Mouse (Mus musculus) myocyte (in vitro differentiated cells): ENCODE measurements around the gene Gm45140. TPM values are rescaled to one million over a fixed set of nuclear protein-coding genes. Genes with fewer than 3 reads are reported as not detected.

ENCODE experiments used
- H3K27me3 ChIP-seq: one replicate; pipeline ENCODE4 v1.6.1; 2011; ENCODE audit not compliant: control insufficient read depth, insufficient read depth, insufficient read length
- H3K36me3 ChIP-seq: one replicate; pipeline ENCODE4 v1.6.1; 2011; ENCODE audit not compliant: control insufficient read depth, insufficient read depth
- H3K4me2 ChIP-seq: one replicate; pipeline ENCODE4 v1.6.1; 2011; ENCODE audit warnings: low read depth, control low read depth
- H3K4me3 ChIP-seq: one replicate; pipeline ENCODE4 v1.5.1; 2011; ENCODE audit warnings: mild to moderate bottlenecking, control low read depth, moderate library complexity
- H3K79me2 ChIP-seq: one replicate; pipeline ENCODE4 v1.6.1; 2011; ENCODE audit not compliant: control insufficient read depth, insufficient read depth
- H3ac ChIP-seq: one replicate; pipeline ENCODE4 v1.6.1; 2011; ENCODE audit not compliant: control insufficient read depth, insufficient read length
- CEBPB ChIP-seq: IDR thresholded peaks from 2 replicates; pipeline ENCODE4 v1.6.1; 2011; ENCODE audit warnings: mild to moderate bottlenecking, moderate library complexity; ENCODE audit not compliant: poor library complexity, insufficient read depth, severe bottlenecking
- E2F4 ChIP-seq: IDR thresholded peaks from one replicate; pipeline ENCODE4 v1.6.1; 2011; ENCODE audit warnings: mild to moderate bottlenecking, control low read depth, moderate library complexity; ENCODE audit not compliant: insufficient read depth
- MAX ChIP-seq: IDR thresholded peaks from one replicate; pipeline ENCODE4 v1.6.1; 2011; ENCODE audit warnings: low read depth, mild to moderate bottlenecking, control low read depth
- MYOD1 ChIP-seq, 3 experiments: IDR thresholded peaks; one replicate each; pipeline ENCODE4 v1.6.1; 2011; ENCODE audit warnings: control low read depth in 2 of 3, low read depth in 2 of 3, mild to moderate bottlenecking in 2 of 3, moderate library complexity in 1 of 3; ENCODE audit not compliant: insufficient read length in 2 of 3, control insufficient read depth in 1 of 3
- MYOG ChIP-seq, 3 experiments: IDR thresholded peaks; one replicate each; pipeline ENCODE4 v1.6.1; 2011; ENCODE audit warnings: control low read depth in 2 of 3, low read depth in 2 of 3, mild to moderate bottlenecking in 2 of 3; ENCODE audit not compliant: insufficient read length in 2 of 3, control insufficient read depth in 1 of 3, insufficient read depth in 1 of 3
- POLR2A ChIP-seq: IDR thresholded peaks from one replicate; pipeline ENCODE4 v1.6.1; 2011; ENCODE audit warnings: low read depth, mild to moderate bottlenecking, control low read depth, moderate library complexity; ENCODE audit not compliant: insufficient read length
- POLR2AphosphoS2 ChIP-seq: IDR thresholded peaks from one replicate; pipeline ENCODE4 v1.6.1; 2011; ENCODE audit warnings: low read depth, control low read depth; ENCODE audit not compliant: insufficient read length
- REST ChIP-seq: IDR thresholded peaks from one replicate; pipeline ENCODE4 v1.6.1; 2011; ENCODE audit warnings: mild to moderate bottlenecking, control low read depth, moderate library complexity; ENCODE audit not compliant: insufficient read depth, insufficient read length
- SRF ChIP-seq: IDR thresholded peaks from one replicate; pipeline ENCODE4 v1.6.1; 2011; ENCODE audit warnings: low read depth; ENCODE audit not compliant: control insufficient read depth, insufficient read length
- TCF12 ChIP-seq: IDR thresholded peaks from one replicate; pipeline ENCODE4 v1.6.1; 2011; ENCODE audit warnings: mild to moderate bottlenecking, control low read depth; ENCODE audit not compliant: poor library complexity, insufficient read depth, severe bottlenecking
- TCF3 ChIP-seq: IDR thresholded peaks from one replicate; pipeline ENCODE4 v1.6.1; 2011; ENCODE audit warnings: low read depth, control low read depth; ENCODE audit not compliant: insufficient read length
- USF1 ChIP-seq: IDR thresholded peaks from one replicate; pipeline ENCODE4 v1.6.1; 2011; ENCODE audit warnings: low read depth, mild to moderate bottlenecking, control low read depth, moderate library complexity
- polyA plus RNA-seq: library from polyadenylated mRNA; unstranded; fragments of >200 nt; fragmentation: generic; extraction: Trizol; gene quantifications from one replicate; pipeline ENCODE4 v1.2.1, GENCODE M21; 2012; ENCODE audit warnings: missing spikeins

Gene Gm45140
- polyA plus RNA-seq, 1 experiment: 2.6 TPM

- TF ChIP-seq REST (no peak), SRF (no peak), TCF3 (no peak), POLR2AphosphoS2 (no peak), E2F4 (no peak), TCF12 (no peak), CEBPB (no peak), USF1 (no peak), POLR2A (no peak), MYOD1 (IDR thresholded peaks at IDR 0.05; ENCODE audit: control insufficient read depth in 1 of 3, insufficient read length in 2 of 3, low read depth in 2 of 3) (no peak)
- H3K79me2 ChIP-seq: no peaks in the 10 kb centered on the region
These were observed 88.7 kb downstream of the Gm45140 start for GRCm38 (mm10) chr6:87746849-87747248.

GRCm38 (mm10) chr6:87746059-87746458, 89.5 kb downstream of the Gm45140 start:
- Histone ChIP-seq H3K27me3 (peaks cover 6% of the 10 kb centered on the region), H3K4me2 (peak overlapping the region; percentile 25), H3K79me2 (no peaks in the 10 kb centered on the region), H3ac (no peak overlapping the region), H3K4me3 (no peak overlapping the region), H3K36me3 (no peaks in the 10 kb centered on the region)
- TF ChIP-seq E2F4: no peak
- TF ChIP-seq USF1: no peak
- TF ChIP-seq MYOD1 (IDR thresholded peaks at IDR 0.05; ENCODE audit: control insufficient read depth in 1 of 3, insufficient read length in 2 of 3, low read depth in 2 of 3): no peak
- TF ChIP-seq MYOG (IDR thresholded peaks at IDR 0.05; ENCODE audit: control insufficient read depth in 1 of 3, insufficient read depth in 1 of 3, insufficient read length in 2 of 3, low read depth in 2 of 3): no peak
- TF ChIP-seq REST: no peak
- no peak for TF ChIP-seq CEBPB
- TF ChIP-seq TCF3: no peak
- TF ChIP-seq SRF: no peak
- no peak for TF ChIP-seq POLR2A
- no peak for TF ChIP-seq TCF12
- no peak for TF ChIP-seq MAX
- no peak for TF ChIP-seq POLR2AphosphoS2

More at GRCm38 (mm10) chr6:87746849-87747248, 88.7 kb downstream of the Gm45140 start:
- H3K4me2 ChIP-seq: peak overlapping the region; percentile 8
- no peak overlapping the region for H3ac ChIP-seq
- H3K27me3 ChIP-seq: peaks cover 6% of the 10 kb centered on the region
- H3K4me3 ChIP-seq: no peak overlapping the region
- no peaks in the 10 kb centered on the region for H3K36me3 ChIP-seq

- H3ac ChIP-seq: no peak overlapping the region
- no peaks in the 10 kb centered on the region for H3K79me2 ChIP-seq
- TF ChIP-seq TCF3 (no peak), E2F4 (no peak), USF1 (no peak), MYOG (IDR thresholded peaks at IDR 0.05; ENCODE audit: control insufficient read depth in 1 of 3, insufficient read depth in 1 of 3, insufficient read length in 2 of 3, low read depth in 2 of 3) (no peak), CEBPB (no peak), MYOD1 (IDR thresholded peaks at IDR 0.05; ENCODE audit: control insufficient read depth in 1 of 3, insufficient read length in 2 of 3, low read depth in 2 of 3) (no peak), POLR2AphosphoS2 (no peak), SRF (no peak)
- H3K4me2 ChIP-seq: peak overlapping the region; percentile 25
- H3K36me3 ChIP-seq: no peaks in the 10 kb centered on the region
- no peak overlapping the region for H3K4me3 ChIP-seq
- peaks cover under 1% of the 10 kb centered on the region for H3K27me3 ChIP-seq
These were observed 90.3 kb downstream of the Gm45140 start for GRCm38 (mm10) chr6:87745301-87745700.

GRCm38 (mm10) chr6:87744632-87745031, 91.0 kb downstream of the Gm45140 start:
- Histone ChIP-seq H3K79me2 (no peaks in the 10 kb centered on the region), H3K4me3 (no peak overlapping the region), H3K4me2 (no peak overlapping the region), H3ac (no peak overlapping the region), H3K27me3 (no peaks in the 10 kb centered on the region), H3K36me3 (no peaks in the 10 kb centered on the region)
- TF ChIP-seq TCF3 (no peak), USF1 (no peak), TCF12 (no peak), MYOG (IDR thresholded peaks at IDR 0.05; ENCODE audit: control insufficient read depth in 1 of 3, insufficient read depth in 1 of 3, insufficient read length in 2 of 3, low read depth in 2 of 3) (no peak), POLR2A (no peak), E2F4 (no peak), CEBPB (no peak), SRF (no peak), POLR2AphosphoS2 (no peak), MAX (no peak), MYOD1 (IDR thresholded peaks at IDR 0.05; ENCODE audit: control insufficient read depth in 1 of 3, insufficient read length in 2 of 3, low read depth in 2 of 3) (no peak)

GRCm38 (mm10) chr6:87743281-87743680, 92.3 kb downstream of the Gm45140 start:
- no peaks in the 10 kb centered on the region for H3K36me3 ChIP-seq
- TF ChIP-seq MYOD1 (IDR thresholded peaks at IDR 0.05; ENCODE audit: control insufficient read depth in 1 of 3, insufficient read length in 2 of 3, low read depth in 2 of 3) (no peak), MAX (no peak), E2F4 (no peak), TCF3 (no peak), REST (no peak), TCF12 (no peak), CEBPB (no peak), POLR2AphosphoS2 (no peak), USF1 (no peak), POLR2A (no peak), MYOG (IDR thresholded peaks at IDR 0.05; ENCODE audit: control insufficient read depth in 1 of 3, insufficient read depth in 1 of 3, insufficient read length in 2 of 3, low read depth in 2 of 3) (no peak)
- H3K27me3 ChIP-seq: no peaks in the 10 kb centered on the region
- no peak overlapping the region for H3ac ChIP-seq
- no peak overlapping the region for H3K4me2 ChIP-seq
- H3K4me3 ChIP-seq: no peak overlapping the region
- H3K79me2 ChIP-seq: no peaks in the 10 kb centered on the region
